Mouse (Mus musculus): ENCODE measurements around the gene Mybphl. TPM values are rescaled to one million over a fixed set of nuclear protein-coding genes. Genes with fewer than 3 reads are reported as not detected.
A peak's percentile ranks its signal among the peaks of the same experiment; 100 is the strongest.

Mybphl gene
- total RNA-seq (2021) = not detected
- long read RNA-seq, experiment 1 = 0 reads
- long read RNA-seq, experiment 2 = 0 reads

- no peak for DNase-seq
Measured at GRCm38 (mm10) chr3:108364270-108364995, at the start of gene Mybphl. Gene Mybphl (plus strand): TSS chr3:108364911.

- no peak for DNase-seq
Measured at GRCm38 (mm10) chr3:108318517-108318916, 46.2 kb upstream of the Mybphl start.

- DNase-seq = no peak
Measured at GRCm38 (mm10) chr3:108321671-108322070, 43.0 kb upstream of the Mybphl start.

- DNase-seq = no peak
Measured at GRCm38 (mm10) chr3:108322136-108322535, 42.6 kb upstream of the Mybphl start.

GRCm38 (mm10) chr3:108322962-108323361, 41.7 kb upstream of the Mybphl start:
- DNase-seq = no peak

- DNase-seq = no peak
Measured at GRCm38 (mm10) chr3:108324837-108325236, 39.9 kb upstream of the Mybphl start.

GRCm38 (mm10) chr3:108325521-108325920, 39.2 kb upstream of the Mybphl start:
- DNase-seq = no peak

GRCm38 (mm10) chr3:108327275-108327674, 37.4 kb upstream of the Mybphl start:
- DNase-seq = no peak

GRCm38 (mm10) chr3:108327916-108328315, 36.8 kb upstream of the Mybphl start:
- DNase-seq = peak; percentile 27

GRCm38 (mm10) chr3:108328441-108328841, 36.3 kb upstream of the Mybphl start:
- peak; percentile 86 for DNase-seq

- DNase-seq = no peak
Measured at GRCm38 (mm10) chr3:108330812-108331211, 33.9 kb upstream of the Mybphl start.

GRCm38 (mm10) chr3:108336878-108337277, 27.8 kb upstream of the Mybphl start:
- no peak for DNase-seq

- no peak for DNase-seq
Measured at GRCm38 (mm10) chr3:108341040-108341439, 23.7 kb upstream of the Mybphl start.

GRCm38 (mm10) chr3:108342185-108342584, 22.5 kb upstream of the Mybphl start:
- DNase-seq = no peak

- DNase-seq = no peak
Measured at GRCm38 (mm10) chr3:108345855-108346254, 18.9 kb upstream of the Mybphl start.

- no peak for DNase-seq
Measured at GRCm38 (mm10) chr3:108348376-108348775, 16.3 kb upstream of the Mybphl start.

GRCm38 (mm10) chr3:108355245-108355644, 9.5 kb upstream of the Mybphl start:
- DNase-seq = no peak

- no peak for DNase-seq
Measured at GRCm38 (mm10) chr3:108357051-108357450, 7.7 kb upstream of the Mybphl start.

GRCm38 (mm10) chr3:108358445-108358844, 6.3 kb upstream of the Mybphl start:
- no peak for DNase-seq

GRCm38 (mm10) chr3:108360894-108361293, 3.8 kb upstream of the Mybphl start:
- no peak for DNase-seq

GRCm38 (mm10) chr3:108363626-108364025, 1.1 kb upstream of the Mybphl start:
- no peak for DNase-seq

- DNase-seq = no peak
Measured at GRCm38 (mm10) chr3:108367173-108367572, 2.5 kb downstream of the Mybphl start.

GRCm38 (mm10) chr3:108367828-108368227, 3.1 kb downstream of the Mybphl start:
- DNase-seq = no peak

- no peak for DNase-seq
Measured at GRCm38 (mm10) chr3:108368721-108369120, 4.0 kb downstream of the Mybphl start.

Data from adrenal gland, postnatal 10 days (tissue).